Mouse (Mus musculus) lung, postnatal 0 days (tissue): ENCODE measurements around the gene Stab1. TPM values are rescaled to one million over a fixed set of nuclear protein-coding genes. Genes with fewer than 3 reads are reported as not detected.
A peak's percentile ranks its signal among the peaks of the same experiment; 100 is the strongest.

Experiments
- ATAC-seq: fragments of 200-750 bp; cut with Nextera tagmentation; 2 replicates; pipeline ENCODE4 v1.8.0; 2017; ENCODE audit warnings: moderate library complexity
- DNase-seq: peaks from one replicate; pipeline ENCODE4 v3.0.0-alpha.2; 2016; ENCODE audit warnings: low spot score
- H3K27ac ChIP-seq: fragments of 300-500 bp; sonication (generic); 2 replicates; pipeline ENCODE4 v1.5.1; 2014; ENCODE audit warnings: antibody characterized with exemption, mild to moderate bottlenecking, low read length, mixed read lengths
- H3K27me3 ChIP-seq: fragments of 300-500 bp; sonication (generic); replicated peaks from 2 replicates; pipeline ENCODE4 v1.6.1; 2014; ENCODE audit warnings: low read length, mixed read lengths; ENCODE audit not compliant: insufficient read depth
- H3K36me3 ChIP-seq: fragments of 300-500 bp; sonication (generic); 2 replicates; pipeline ENCODE4 v1.6.1; 2014; ENCODE audit warnings: low read length, mixed read lengths; ENCODE audit not compliant: insufficient read depth
- H3K4me1 ChIP-seq: fragments of 300-500 bp; sonication (generic); 2 replicates; pipeline ENCODE4 v1.6.1; 2014; ENCODE audit warnings: antibody characterized with exemption, low read depth, low read length, mixed read lengths; ENCODE audit not compliant: insufficient read depth
- H3K4me2 ChIP-seq: fragments of 300-500 bp; sonication (generic); replicated peaks from 2 replicates; pipeline ENCODE4 v1.6.1; 2014; ENCODE audit warnings: low read depth, mild to moderate bottlenecking, low read length, moderate library complexity, mixed read lengths
- H3K4me3 ChIP-seq: fragments of 300-500 bp; sonication (generic); 2 replicates; pipeline ENCODE4 v1.5.1; 2014; ENCODE audit warnings: low read depth, low read length
- H3K9ac ChIP-seq: fragments of 300-500 bp; sonication (generic); replicated peaks from 2 replicates; pipeline ENCODE4 v1.6.1; 2014; ENCODE audit warnings: low read depth, mild to moderate bottlenecking
- H3K9me3 ChIP-seq: fragments of 300-500 bp; sonication (generic); 2 replicates; pipeline ENCODE4 v1.6.1; 2016; ENCODE audit warnings: low read length, mixed read lengths
- CTCF ChIP-seq: IDR thresholded peaks from 2 replicates; pipeline ENCODE4 v1.5.1; 2016; ENCODE audit warnings: antibody characterized with exemption, mild to moderate bottlenecking
- EP300 ChIP-seq: IDR thresholded peaks from 2 replicates; pipeline ENCODE4 v1.6.1; 2016; ENCODE audit warnings: antibody characterized with exemption, mild to moderate bottlenecking, control low read depth
- WGBS: fragments of 180-500 bp; shearing (Covaris S2); extraction: QIAGEN DNeasy Blood & Tissue Kit; methylation state at CpG from one replicate; pipeline ENCODE4 v1.1.7; 2014; 5-methylcytosine and 5-hydroxymethylcytosine counted together
- polyA plus RNA-seq: library from polyadenylated mRNA; unstranded; fragments of >200 nt; fragmentation: Nextera tagmentation; extraction: Ambion mirVana; gene quantifications from 2 replicates; pipeline ENCODE4 v1.2.1, GENCODE M21; 2015

The Stab1 gene
- polyA plus RNA-seq, 1 experiment from 2014 or later: 32.4 TPM

GRCm38 (mm10) chr14:31212499-31212898 is 44.1 kb upstream of the Stab1 start:
- DNase-seq: no peak
- ATAC-seq: peak; percentile 63

GRCm38 (mm10) chr14:31211854-31212253 is 43.4 kb upstream of the Stab1 start:
- Histone ChIP-seq H3K36me3 (no peaks in the 10 kb centered on the region), H3K4me1 (peaks cover 3% of the 10 kb centered on the region; the same call in 1 of the 2 replicates), H3K9ac (no peak overlapping the region), H3K4me3 (no peak overlapping the region), H3K9me3 (no peaks in the 10 kb centered on the region), H3K27me3 (no peaks in the 10 kb centered on the region), H3K27ac (no peak overlapping the region; the same call in 1 of the 2 replicates), H3K4me2 (no peak overlapping the region)
- DNase-seq: no peak
- 84% methylated on average over 6 of the region's 6 CpGs for WGBS
- ATAC-seq: no peak
- TF ChIP-seq EP300 (no peak), CTCF (no peak)

More at GRCm38 (mm10) chr14:31212499-31212898, 44.1 kb upstream of the Stab1 start:
- no peaks in the 10 kb centered on the region for H3K9me3 ChIP-seq
- 63% methylated on average over 3 of the region's 3 CpGs for WGBS
- no peaks in the 10 kb centered on the region for H3K36me3 ChIP-seq
- H3K4me1 ChIP-seq: no peaks in the 10 kb centered on the region; the same call in 1 of the 2 replicates
- TF ChIP-seq EP300: peak; percentile 68
- TF ChIP-seq CTCF: no peak
- H3K9ac ChIP-seq: no peak overlapping the region
- H3K27ac ChIP-seq: no peak overlapping the region; the same call in 1 of the 2 replicates
- H3K27me3 ChIP-seq: no peaks in the 10 kb centered on the region
- H3K4me3 ChIP-seq: no peak overlapping the region
- H3K4me2 ChIP-seq: no peak overlapping the region

GRCm38 (mm10) chr14:31209133-31209557 is 40.7 kb upstream of the Stab1 start:
- H3K27me3 ChIP-seq: no peaks in the 10 kb centered on the region
- WGBS: 72% methylated on average over 4 of the region's 4 CpGs
- no peak overlapping the region for H3K4me2 ChIP-seq
- ATAC-seq: no peak
- no peak for DNase-seq
- peaks cover 5% of the 10 kb centered on the region; the same call in 1 of the 2 replicates for H3K4me1 ChIP-seq
- no peak overlapping the region for H3K27ac ChIP-seq
- H3K9ac ChIP-seq: no peak overlapping the region
- no peaks in the 10 kb centered on the region for H3K36me3 ChIP-seq
- no peaks in the 10 kb centered on the region for H3K9me3 ChIP-seq
- no peak for TF ChIP-seq CTCF
- TF ChIP-seq EP300: no peak
- H3K4me3 ChIP-seq: no peak overlapping the region

GRCm38 (mm10) chr14:31208084-31208483 is 39.6 kb upstream of the Stab1 start, which contains the start of gene Tnnc1:
Gene Tnnc1, plus strand, starts transcription at chr14:31208312.
- Histone ChIP-seq H3K27me3 (no peaks in the 10 kb centered on the region), H3K9ac (no peak within 1 kb of the TSS), H3K4me1 (peaks cover 5% of the 10 kb centered on the region; the same call in 1 of the 2 replicates), H3K9me3 (no peaks in the 10 kb centered on the region), H3K4me2 (peak within 1 kb of the TSS; percentile 72), H3K4me3 (peak within 1 kb of the TSS; percentile 77; the same call in 1 of the 2 replicates), H3K27ac (peak within 1 kb of the TSS; percentile 94), H3K36me3 (peaks cover 9% of the 10 kb centered on the region; the same call in 1 of the 2 replicates)
- TF ChIP-seq EP300 (no peak), CTCF (no peak)
- WGBS: 48% methylated on average over 2 of the region's 2 CpGs
- ATAC-seq (no peak), DNase-seq (no peak)

GRCm38 (mm10) chr14:31207070-31207830 is 38.8 kb upstream of the Stab1 start:
- H3K9me3 ChIP-seq: no peaks in the 10 kb centered on the region
- DNase-seq (no peak), ATAC-seq (peak; percentile 0; the same call in 1 of the 2 replicates)
- H3K4me1 ChIP-seq: peaks cover 5% of the 10 kb centered on the region; the same call in 1 of the 2 replicates
- H3K27me3 ChIP-seq: no peaks in the 10 kb centered on the region
- peak overlapping the region; percentile 72 for H3K4me2 ChIP-seq
- peak overlapping the region; percentile 93 for H3K9ac ChIP-seq
- 71% methylated on average over 13 of the region's 13 CpGs for WGBS
- peak overlapping the region; percentile 94 for H3K27ac ChIP-seq
- TF ChIP-seq EP300: no peak
- no peak for TF ChIP-seq CTCF
- H3K36me3 ChIP-seq: peaks cover 15% of the 10 kb centered on the region; the same call in 1 of the 2 replicates
- H3K4me3 ChIP-seq: peak overlapping the region; percentile 77

GRCm38 (mm10) chr14:31206472-31206981 is 38.1 kb upstream of the Stab1 start:
- peak; percentile 75 for ATAC-seq
- Histone ChIP-seq H3K27me3 (no peaks in the 10 kb centered on the region), H3K4me3 (peak overlapping the region; percentile 77), H3K27ac (peak overlapping the region; percentile 94), H3K36me3 (peaks cover 15% of the 10 kb centered on the region; the same call in 1 of the 2 replicates), H3K9me3 (no peaks in the 10 kb centered on the region), H3K9ac (peak overlapping the region; percentile 93), H3K4me2 (peak overlapping the region; percentile 72), H3K4me1 (peaks cover 5% of the 10 kb centered on the region; the same call in 1 of the 2 replicates)
- TF ChIP-seq EP300: no peak
- no peak for TF ChIP-seq CTCF
- peak; percentile 99 for DNase-seq
- WGBS: 2% methylated on average over 34 of the region's 48 CpGs
